Mouse (Mus musculus) cerebellum, postnatal 25 days (tissue): ENCODE results near the gene Arglu1.

Experiments used
- DNase-seq, 2 experiments: peaks; one replicate each; pipeline ENCODE4 v3.0.0; 2021; ENCODE audit warnings: mixed read lengths in 2 of 2

Arglu1 gene

GRCm38 (mm10) chr8:8690146-8691092 lies at the start of gene Arglu1:
TSS of gene Arglu1 (minus strand) at chr8:8690521.
- peak; percentile 98 to 100 for DNase-seq

DNA sequence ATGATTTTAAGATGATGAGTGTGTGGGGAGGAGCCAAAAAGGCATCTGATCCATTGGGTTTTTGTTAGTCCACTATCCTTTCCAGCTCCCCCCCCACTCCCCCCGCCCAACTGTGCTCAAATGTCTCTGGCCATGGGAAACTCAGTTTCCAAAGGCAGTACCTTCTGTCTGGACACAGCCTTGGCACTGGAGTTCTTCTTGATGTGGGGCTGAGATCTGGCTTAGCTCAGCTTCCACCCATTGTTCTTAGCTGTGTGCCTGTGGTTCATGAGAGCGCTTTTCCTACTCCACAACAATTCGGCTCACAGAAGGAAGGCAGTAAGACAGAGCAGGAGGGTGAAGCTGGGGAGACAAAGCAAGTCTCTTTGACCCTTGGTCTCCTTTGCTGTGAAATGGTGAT lies 47.0 kb upstream of the Arglu1 start:
- DNase-seq: no peak

GRCm38 (mm10) chr8:8736826-8737225 lies 46.5 kb upstream of the Arglu1 start:
- DNase-seq: no peak

DNA sequence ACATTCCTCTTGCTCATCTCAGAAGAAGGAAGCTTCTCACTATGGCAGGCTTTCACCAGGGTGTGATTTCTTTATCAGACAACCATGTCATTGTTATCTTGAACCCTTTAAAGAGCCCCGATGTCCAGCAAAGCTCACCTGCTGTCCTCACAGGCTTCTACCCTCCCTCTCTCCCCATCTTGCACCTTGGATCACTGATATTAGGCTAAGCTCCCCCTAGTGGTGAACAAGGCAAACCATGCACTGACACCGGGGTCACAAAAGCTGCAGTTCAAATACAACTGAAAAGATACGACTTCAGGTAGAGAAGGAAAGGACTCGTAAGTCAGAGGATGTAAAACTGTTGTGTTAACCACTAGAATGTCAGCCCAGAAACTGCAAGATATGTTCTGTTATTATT lies 43.5 kb upstream of the Arglu1 start:
- peak; percentile 21 to 35 for DNase-seq

DNA sequence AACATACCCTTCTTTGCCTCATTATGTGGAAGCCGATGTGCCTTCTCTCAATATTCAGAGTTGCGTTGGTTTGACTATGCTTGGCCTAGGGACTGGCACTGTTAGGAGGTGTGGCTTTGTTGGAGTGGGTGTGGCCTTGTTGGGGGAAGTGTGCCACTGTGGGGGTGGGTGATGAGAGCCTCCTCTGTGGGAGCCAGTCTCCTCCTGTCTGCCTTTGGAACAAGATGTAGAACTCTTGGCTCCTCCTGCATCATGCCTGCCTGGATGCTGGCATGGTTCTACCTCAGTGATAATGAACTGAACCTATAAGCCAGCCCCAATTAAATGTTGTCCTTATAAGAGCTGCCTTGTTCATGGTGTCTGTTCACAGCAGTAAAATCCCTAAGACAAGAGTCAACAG lies 38.3 kb upstream of the Arglu1 start:
- no peak for DNase-seq

DNA sequence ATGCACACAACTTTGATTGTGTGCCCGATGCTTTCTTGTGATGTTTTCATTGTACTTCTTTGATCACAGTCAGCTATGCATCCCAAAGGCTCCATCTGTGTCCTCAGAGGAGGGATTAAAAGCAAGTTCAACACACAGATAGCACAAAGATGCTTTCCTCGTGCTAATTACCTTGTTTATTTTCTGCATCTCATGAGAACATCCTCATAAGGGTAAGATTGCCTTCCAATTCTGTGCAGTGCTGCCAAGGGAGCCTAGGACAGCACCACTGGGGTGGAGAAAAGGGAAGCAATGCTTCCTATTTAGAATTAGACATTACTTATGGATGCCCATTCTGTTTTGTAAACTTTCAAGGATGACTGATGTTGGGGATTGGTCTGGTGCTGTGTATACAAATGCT lies 36.2 kb upstream of the Arglu1 start:
- DNase-seq: no peak

DNA sequence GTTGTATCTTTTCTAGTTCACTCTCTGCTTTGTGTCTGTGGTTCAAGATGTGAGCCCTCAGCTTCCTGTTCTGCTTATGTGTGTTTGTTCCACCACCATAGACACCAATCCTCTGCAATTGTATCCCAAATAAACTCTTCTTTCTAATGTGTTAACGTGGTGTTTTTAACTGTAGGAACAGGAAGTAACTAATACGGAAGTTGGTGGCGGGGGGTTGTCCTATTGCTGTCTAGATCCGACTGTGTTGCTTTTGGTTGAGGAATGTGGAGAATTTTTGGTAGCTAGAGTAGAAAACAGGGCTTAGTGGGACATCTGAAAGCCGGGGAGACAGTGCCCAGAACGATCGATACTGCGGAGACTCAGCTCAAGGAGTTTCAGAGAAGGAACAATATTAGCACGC lies 14.5 kb upstream of the Arglu1 start:
- DNase-seq: no peak

- no peak for DNase-seq
Measured at GRCm38 (mm10) chr8:8703668-8704067, 13.3 kb upstream of the Arglu1 start.

- no peak for DNase-seq
Measured at GRCm38 (mm10) chr8:8700821-8701220, 10.5 kb upstream of the Arglu1 start.

DNA sequence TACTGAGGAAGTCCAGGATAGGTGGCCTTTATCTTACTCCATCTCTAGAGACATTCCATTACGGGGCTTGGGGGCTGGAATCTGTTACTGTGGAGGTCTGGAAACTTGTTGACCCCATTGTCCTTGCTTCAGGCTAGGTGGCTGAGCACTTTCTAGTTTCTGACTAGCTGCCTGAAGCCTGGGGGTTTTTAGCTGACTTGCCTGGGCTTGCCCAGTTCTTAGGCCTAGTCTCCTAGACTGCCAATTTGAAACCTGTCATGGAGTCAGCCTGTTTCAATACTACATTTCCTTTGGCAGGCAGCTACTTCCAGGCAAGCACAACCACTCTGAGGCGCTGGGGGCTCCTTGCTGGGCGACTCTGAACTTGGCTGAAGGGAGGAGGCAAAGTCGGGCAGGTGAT lies 9.9 kb upstream of the Arglu1 start:
- DNase-seq: no peak

GRCm38 (mm10) chr8:8689454-8690145 lies 721 bp downstream of the Arglu1 start:
- DNase-seq: peak in 1 of 2 experiments; percentile 76

DNA sequence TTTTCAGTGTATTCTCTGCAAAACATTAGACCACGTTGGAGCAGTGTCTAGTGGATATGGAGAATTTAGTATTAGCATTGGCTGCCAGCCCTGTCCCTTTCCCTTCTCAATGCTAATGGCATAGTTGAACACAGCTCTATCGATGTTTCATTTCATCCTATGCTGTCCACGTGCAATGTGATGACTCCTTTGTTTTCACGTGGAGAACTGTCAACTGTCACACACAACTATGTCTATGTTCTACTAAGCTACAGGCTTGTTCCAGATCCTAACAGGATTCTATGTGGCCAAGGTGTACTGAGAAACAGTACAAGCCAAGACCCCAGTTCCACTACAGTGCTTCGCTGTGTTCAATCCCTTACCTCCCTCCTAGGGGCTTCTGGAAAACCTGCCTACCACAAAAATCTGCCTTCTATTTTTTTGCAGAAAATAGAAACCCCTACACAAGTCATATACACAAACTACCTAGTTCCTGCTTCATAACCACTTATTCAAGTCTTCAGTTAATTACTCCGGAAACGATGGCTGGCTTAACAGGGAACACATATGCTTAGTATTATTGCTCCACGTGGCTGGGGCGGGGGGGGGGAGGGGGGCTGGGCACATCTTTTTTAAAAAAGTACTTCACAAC lies 1.4 kb downstream of the Arglu1 start:
- DNase-seq: no peak

DNA sequence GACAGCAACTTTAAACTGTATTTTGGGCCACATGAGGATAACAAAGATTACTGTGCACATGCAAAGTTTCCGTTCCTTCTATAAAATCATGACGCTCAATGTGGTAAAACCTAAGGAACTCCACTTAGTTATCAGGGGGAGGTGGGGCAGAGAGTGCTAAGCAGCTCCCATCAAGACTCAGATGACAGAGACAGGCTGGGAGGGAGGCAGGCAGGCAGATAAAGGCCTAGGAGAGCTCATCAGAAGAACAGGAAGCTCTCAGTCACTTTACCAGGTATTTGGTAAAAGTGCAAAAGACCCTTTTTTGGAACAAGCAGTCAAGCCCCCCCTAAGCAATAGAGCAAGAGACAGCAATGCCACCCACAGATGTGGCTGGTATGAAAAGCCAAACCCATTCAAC lies 4.8 kb downstream of the Arglu1 start:
- DNase-seq: no peak

GRCm38 (mm10) chr8:8682697-8683096 lies 7.6 kb downstream of the Arglu1 start:
- DNase-seq: no peak

DNA sequence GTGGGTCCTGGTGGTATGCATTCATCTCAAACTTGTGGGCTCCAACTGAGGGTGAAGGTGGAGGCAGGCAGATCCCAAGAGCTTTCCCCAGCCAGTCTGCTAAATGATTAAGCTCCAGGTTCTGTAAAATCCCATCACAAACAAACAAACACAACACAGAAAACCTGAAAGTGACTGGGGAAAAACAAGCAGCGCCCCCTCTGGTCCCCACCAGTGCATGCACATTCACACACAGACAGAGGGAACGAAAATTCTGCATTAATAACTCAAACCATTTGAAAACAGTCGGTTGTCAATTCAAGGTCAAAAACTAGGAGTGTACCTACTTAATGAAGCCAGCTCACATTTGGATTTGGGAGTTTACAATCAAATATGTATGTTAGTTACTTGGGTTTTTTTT lies 12.1 kb downstream of the Arglu1 start:
- no peak for DNase-seq

DNA sequence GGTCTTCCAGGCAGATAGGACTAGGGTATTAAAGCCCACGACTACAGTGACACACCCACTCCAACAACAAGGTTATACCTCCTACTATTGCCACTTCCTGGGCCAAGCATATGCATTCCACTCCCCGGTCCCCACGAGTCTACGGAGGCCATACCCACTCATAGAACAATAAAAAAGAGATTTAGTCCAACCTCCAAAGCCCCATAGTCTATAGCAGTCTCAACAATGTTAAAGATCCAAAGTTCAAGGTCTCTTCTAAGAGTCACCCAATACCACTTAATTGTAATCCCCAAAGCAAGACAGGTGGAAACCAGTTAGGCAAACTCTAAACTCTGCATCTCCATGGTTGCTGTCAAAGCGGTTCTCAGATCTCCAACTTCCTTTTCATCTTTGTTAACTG lies 15.5 kb downstream of the Arglu1 start:
- no peak for DNase-seq

DNA sequence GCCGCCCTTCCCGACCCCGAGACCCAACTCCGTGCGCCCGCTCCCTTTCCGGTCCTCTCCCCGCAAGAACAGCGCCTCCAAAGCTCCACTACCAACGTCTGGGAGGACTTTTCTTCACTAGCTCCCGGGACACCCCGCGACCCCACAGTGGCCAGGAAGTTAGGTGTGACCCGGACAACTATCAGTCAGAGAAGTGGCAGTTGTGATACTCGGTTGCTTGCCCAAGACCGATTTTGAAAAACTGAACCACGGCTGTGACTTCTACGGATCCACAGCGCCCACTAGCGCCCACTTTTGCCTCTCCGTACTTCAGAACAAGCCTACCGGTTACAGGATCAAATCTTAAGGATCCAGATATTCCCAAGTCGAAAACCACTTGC lies 28.6 kb downstream of the Arglu1 start:
- peak; percentile 93 to 95 for DNase-seq

DNA sequence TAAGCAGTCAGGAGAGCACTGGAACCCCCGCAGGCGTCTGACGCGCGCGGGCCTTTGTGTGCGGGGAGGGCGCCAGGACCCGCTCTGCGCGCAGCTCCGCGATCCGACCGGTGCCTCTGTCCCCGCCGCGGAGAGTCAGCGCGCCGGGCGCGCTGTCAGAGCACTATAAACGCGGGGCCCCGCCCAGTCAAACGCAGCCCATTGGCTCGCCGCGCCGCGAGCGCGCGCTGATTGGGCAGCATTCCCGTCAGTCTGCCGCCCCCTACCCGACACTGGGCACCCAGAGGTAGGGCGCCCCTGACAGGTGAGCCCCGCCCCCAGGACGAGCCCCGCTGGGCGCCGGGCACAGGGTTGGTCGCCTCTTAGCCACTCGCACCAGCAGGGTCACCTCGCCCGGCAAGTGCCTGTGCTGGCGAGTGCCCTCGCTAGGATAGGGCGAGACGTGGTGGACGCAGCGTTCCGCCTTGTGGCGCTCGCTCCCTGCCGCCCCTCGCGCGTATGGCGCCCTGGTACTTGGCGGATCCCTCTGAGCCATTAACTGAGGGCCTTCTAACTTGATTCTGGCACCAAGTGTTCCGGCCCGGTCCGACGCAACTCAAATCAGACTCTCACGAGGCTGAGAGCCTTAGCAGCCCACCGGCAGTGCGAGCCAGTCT lies 29.1 kb downstream of the Arglu1 start, which contains the start of gene Efnb2:
Gene Efnb2, minus strand, starts transcription at position 140 of the 656 bp plus-strand sequence.
- DNase-seq: peak; percentile 94

- DNase-seq: no peak
Measured at GRCm38 (mm10) chr8:8660307-8661098, 29.8 kb downstream of the Arglu1 start.

- DNase-seq: peak; percentile 51
Measured at GRCm38 (mm10) chr8:8659503-8660306, 30.6 kb downstream of the Arglu1 start.
